8 mouse cellular contexts compared by ENCODE assay signal in genomic region chr2:60961281-60961680, GRCm38 (mm10). TPM values are rescaled to one million over a fixed set of nuclear protein-coding genes. Genes with fewer than 3 reads are reported as not detected.
DNase-seq lines count a peak whose midpoint lies in the region; ATAC-seq and TF ChIP-seq lines count a peak whose summit lies in the region.

No protein-coding gene starts in this region.

- H3K27ac ChIP-seq in cortical plate, adult 2 months (ENCODE audit: insufficient read depth, low read length), result no peak overlapping the region
- H3K27ac ChIP-seq in hindbrain, embryonic 12.5 days, result peak overlapping the region; percentile 40; the same call in 1 of the 2 replicates
- H3K27ac ChIP-seq in liver, embryonic 14.5 days, result no peak overlapping the region

- peaks cover 1% of the 10 kb centered on the region; the same call in 1 of the 2 replicates for H3K4me1 ChIP-seq in cortical plate, adult 2 months (ENCODE audit: control insufficient read depth, insufficient read depth, low read length)
- peaks cover 13% of the 10 kb centered on the region for H3K4me1 ChIP-seq in hindbrain, embryonic 12.5 days
- H3K4me1 ChIP-seq in liver, embryonic 14.5 days (replicated peaks; ENCODE audit: control insufficient read depth in 2 of 2, insufficient read depth in 2 of 2, low read length in 1 of 2), result no peaks in the 10 kb centered on the region

- 0 out of 2 replicates have a peak, but pooled peaks cover 2% of the 10 kb centered on the region for H3K27me3 ChIP-seq in hindbrain, embryonic 12.5 days
- H3K27me3 ChIP-seq in liver, embryonic 14.5 days (ENCODE audit: control insufficient read depth, insufficient read depth, low read length), result peaks cover 24% of the 10 kb centered on the region

- H3K9me3 ChIP-seq in hindbrain, embryonic 12.5 days (replicated peaks), result no peaks in the 10 kb centered on the region
- no peaks in the 10 kb centered on the region for H3K9me3 ChIP-seq in liver, embryonic 14.5 days (ENCODE audit: control insufficient read depth, low read length)

- H3K36me3 ChIP-seq in hindbrain, embryonic 12.5 days, result no peaks in the 10 kb centered on the region
- no peaks in the 10 kb centered on the region for H3K36me3 ChIP-seq in liver, embryonic 14.5 days (replicated peaks; ENCODE audit: control insufficient read depth, insufficient read depth, low read depth)

- peak; percentile 40 for DNase-seq in MN1 (ENCODE audit: low spot score)
- DNase-seq in liver, embryonic 14.5 days (ENCODE audit: low read depth in 3 of 3, low spot score in 3 of 3), result no peak
- DNase-seq in right cerebral cortex, postnatal 4 days, result no peak
- no peak for DNase-seq in cerebellum, postnatal 14 days
- DNase-seq in right cerebral cortex, postnatal 25 days, result no peak

- ATAC-seq in hindbrain, embryonic 12.5 days (ENCODE audit: low FRiP score), result no peak
- ATAC-seq in liver, embryonic 14.5 days (ENCODE audit: insufficient read depth), result no peak
- ATAC-seq in megakaryocyte-erythroid progenitor cell, adult 5-6 weeks (replicated peaks; ENCODE audit: low FRiP score, low TSS enrichment, poor library complexity, severe bottlenecking), result no peak

- peak overlapping the region; percentile 82 for H3K4me2 ChIP-seq in hindbrain, embryonic 12.5 days (replicated peaks)
- H3K4me2 ChIP-seq in liver, embryonic 14.5 days (ENCODE audit: low read depth), result peak overlapping the region; percentile 49

- TF ChIP-seq CTCF in cortical plate, adult 2 months (IDR thresholded peaks at IDR 0.05; ENCODE audit: extremely low read depth, insufficient read depth, low read length), result no peak
- no peak for TF ChIP-seq CTCF in liver, embryonic 14.5 days (IDR thresholded peaks at IDR 0.05; ENCODE audit: low read depth)

- peak overlapping the region; percentile 92 for H3K4me3 ChIP-seq in cortical plate, adult 2 months (ENCODE audit: insufficient read depth, low read length)
- peak overlapping the region; percentile 78 for H3K4me3 ChIP-seq in hindbrain, embryonic 12.5 days
- H3K4me3 ChIP-seq in liver, embryonic 14.5 days (ENCODE audit: insufficient read depth in 1 of 2, low read depth in 2 of 2, low read length in 2 of 2), result 0 out of 4 replicates have a peak overlapping the region, but pooled peaks of 1 of the 2 experiments have one; percentile 39

- WGBS in hindbrain, embryonic 12.5 days, result 42% methylated on average over 5 of the region's 5 CpGs
- WGBS in liver, embryonic 14.5 days (ENCODE audit: insufficient replicate concordance), result 65% methylated on average over 5 of the region's 5 CpGs

- H3K9ac ChIP-seq in hindbrain, embryonic 12.5 days, result peak overlapping the region; percentile 43
- H3K9ac ChIP-seq in liver, embryonic 14.5 days (replicated peaks), result no peak overlapping the region

- no peak for TF ChIP-seq POLR2A in cortical plate, adult 2 months (IDR thresholded peaks at IDR 0.05; ENCODE audit: extremely low read depth, insufficient read depth, low read length)

- no peak for TF ChIP-seq EP300 in liver, embryonic 14.5 days (IDR thresholded peaks at IDR 0.05; ENCODE audit: low read depth)

RNA-seq across cellular contexts. Expression of gene Rbms1, which starts 1.7 kb away (rescaled TPM):
- 16.8 and 18.8 TPM in 2 replicates for polyA plus RNA-seq in cortical plate, adult 2 months (2012; rRNA removed)
- 74.1 and 77.4 TPM in 2 replicates for polyA plus RNA-seq in hindbrain, embryonic 12.5 days (2016; fragmentation: Nextera tagmentation; extraction: Ambion mirVana)
- polyA plus RNA-seq in liver, embryonic 14.5 days (2012; rRNA removed), result 16.8 and 17.5 TPM in 2 replicates
- polyA plus RNA-seq in liver, embryonic 14.5 days (2014; fragmentation: Nextera tagmentation; extraction: Ambion mirVana), result 31.8 and 39.9 TPM in 2 replicates
- 8.9 and 15.6 TPM in 2 replicates for total RNA-seq in megakaryocyte-erythroid progenitor cell, adult 5-6 weeks (2014; fragmentation: Nextera tagmentation)
- total RNA-seq in megakaryocyte-erythroid progenitor cell, adult 5-6 weeks (2017), result 13.1 and 16.4 TPM in 2 replicates
